Mouse (Mus musculus): Measurements from ENCODE around the gene Ddx51. TPM values are rescaled to one million over a fixed set of nuclear protein-coding genes. Genes with fewer than 3 reads are reported as not detected.

Gene Ddx51
- 32.2 and 33.0 TPM in 2 replicates for polyA plus RNA-seq (2014; fragmentation: Nextera tagmentation; extraction: Ambion mirVana)

- DNase-seq (ENCODE audit: low spot score, missing footprints) (peak; percentile 100), ATAC-seq (ENCODE audit: low FRiP score) (peak; percentile 90)
- H3K4me1 ChIP-seq (ENCODE audit: control insufficient read depth, insufficient read depth, low read length) = peaks cover 6% of the 10 kb centered on the region
- no peaks in the 10 kb centered on the region for H3K9me3 ChIP-seq (ENCODE audit: control insufficient read depth, low read length)
- peaks cover 42% of the 10 kb centered on the region for H3K36me3 ChIP-seq (ENCODE audit: control insufficient read depth, insufficient read depth, low read length)
- peak within 1 kb of the TSS; percentile 95 for H3K4me3 ChIP-seq (ENCODE audit: low read depth, low read length)
- no peaks in the 10 kb centered on the region for H3K27me3 ChIP-seq (ENCODE audit: control insufficient read depth, insufficient read depth, low read length)
- peak within 1 kb of the TSS; percentile 84 for H3K9ac ChIP-seq (ENCODE audit: low read length)
- 1% methylated on average over 87 of the region's 91 CpGs for WGBS
- H3K27ac ChIP-seq (ENCODE audit: low read depth, low read length) = no peak within 1 kb of the TSS
- peak within 1 kb of the TSS; percentile 89 for H3K4me2 ChIP-seq
Observed at GRCm38 (mm10) chr5:110652719-110653648, at the start of gene Ddx51, which contains the start of gene Noc4l. TSS of gene Ddx51 (plus strand) at chr5:110653451. TSS of gene Noc4l (minus strand) at chr5:110653417.

GRCm38 (mm10) chr5:110604311-110604710 is 48.9 kb upstream of the Ddx51 start:
- no peak overlapping the region for H3K4me2 ChIP-seq
- H3K4me1 ChIP-seq (ENCODE audit: control insufficient read depth, insufficient read depth, low read length) = no peaks in the 10 kb centered on the region
- ATAC-seq (ENCODE audit: low FRiP score) (no peak), DNase-seq (ENCODE audit: low spot score, missing footprints) (peak; percentile 17)
- H3K27ac ChIP-seq (ENCODE audit: low read depth, low read length) = no peak overlapping the region
- no peaks in the 10 kb centered on the region for H3K27me3 ChIP-seq (ENCODE audit: control insufficient read depth, insufficient read depth, low read length)
- no peaks in the 10 kb centered on the region for H3K9me3 ChIP-seq (ENCODE audit: control insufficient read depth, low read length)
- WGBS = 89% methylated on average over 2 of the region's 2 CpGs
- H3K4me3 ChIP-seq (ENCODE audit: low read depth, low read length) = no peak overlapping the region
- H3K36me3 ChIP-seq (ENCODE audit: control insufficient read depth, insufficient read depth, low read length) = no peaks in the 10 kb centered on the region
- no peak overlapping the region for H3K9ac ChIP-seq (ENCODE audit: low read length)

GRCm38 (mm10) chr5:110605531-110606221 is 47.6 kb upstream of the Ddx51 start:
- no peaks in the 10 kb centered on the region for H3K9me3 ChIP-seq (ENCODE audit: control insufficient read depth, low read length)
- no peaks in the 10 kb centered on the region for H3K27me3 ChIP-seq (ENCODE audit: control insufficient read depth, insufficient read depth, low read length)
- peak; percentile 44 for DNase-seq (ENCODE audit: low spot score, missing footprints)
- no peak overlapping the region for H3K4me2 ChIP-seq
- H3K4me3 ChIP-seq (ENCODE audit: low read depth, low read length) = no peak overlapping the region
- ATAC-seq (ENCODE audit: low FRiP score) = no peak
- H3K4me1 ChIP-seq (ENCODE audit: control insufficient read depth, insufficient read depth, low read length) = no peaks in the 10 kb centered on the region
- H3K9ac ChIP-seq (ENCODE audit: low read length) = no peak overlapping the region
- no peak overlapping the region for H3K27ac ChIP-seq (ENCODE audit: low read depth, low read length)
- WGBS = 63% methylated on average over 5 of the region's 5 CpGs
- H3K36me3 ChIP-seq (ENCODE audit: control insufficient read depth, insufficient read depth, low read length) = no peaks in the 10 kb centered on the region

GRCm38 (mm10) chr5:110607767-110608166 is 45.5 kb upstream of the Ddx51 start:
- H3K9ac ChIP-seq (ENCODE audit: low read length) = no peak overlapping the region
- H3K27me3 ChIP-seq (ENCODE audit: control insufficient read depth, insufficient read depth, low read length) = no peaks in the 10 kb centered on the region
- ATAC-seq (ENCODE audit: low FRiP score) (no peak), DNase-seq (ENCODE audit: low spot score, missing footprints) (no peak)
- no peaks in the 10 kb centered on the region for H3K36me3 ChIP-seq (ENCODE audit: control insufficient read depth, insufficient read depth, low read length)
- no peaks in the 10 kb centered on the region for H3K4me1 ChIP-seq (ENCODE audit: control insufficient read depth, insufficient read depth, low read length)
- H3K4me3 ChIP-seq (ENCODE audit: low read depth, low read length) = no peak overlapping the region
- no peaks in the 10 kb centered on the region for H3K9me3 ChIP-seq (ENCODE audit: control insufficient read depth, low read length)
- no peak overlapping the region for H3K4me2 ChIP-seq
- WGBS = 66% methylated on average over 3 of the region's 3 CpGs
- no peak overlapping the region for H3K27ac ChIP-seq (ENCODE audit: low read depth, low read length)

- Histone ChIP-seq H3K27ac (ENCODE audit: low read depth, low read length) (no peak overlapping the region), H3K27me3 (ENCODE audit: control insufficient read depth, insufficient read depth, low read length) (no peaks in the 10 kb centered on the region), H3K4me2 (no peak overlapping the region), H3K4me3 (ENCODE audit: low read depth, low read length) (no peak overlapping the region), H3K36me3 (ENCODE audit: control insufficient read depth, insufficient read depth, low read length) (no peaks in the 10 kb centered on the region), H3K9ac (ENCODE audit: low read length) (no peak overlapping the region), H3K4me1 (ENCODE audit: control insufficient read depth, insufficient read depth, low read length) (no peaks in the 10 kb centered on the region), H3K9me3 (ENCODE audit: control insufficient read depth, low read length) (no peaks in the 10 kb centered on the region)
- DNase-seq (ENCODE audit: low spot score, missing footprints) = peak; percentile 23
- WGBS = 83% methylated on average over 6 of the region's 6 CpGs
- ATAC-seq (ENCODE audit: low FRiP score) = no peak
Observed at GRCm38 (mm10) chr5:110608336-110608735, 44.9 kb upstream of the Ddx51 start.

- H3K36me3 ChIP-seq (ENCODE audit: control insufficient read depth, insufficient read depth, low read length) = no peaks in the 10 kb centered on the region
- ATAC-seq (ENCODE audit: low FRiP score) = no peak
- no peak overlapping the region for H3K27ac ChIP-seq (ENCODE audit: low read depth, low read length)
- no peaks in the 10 kb centered on the region for H3K27me3 ChIP-seq (ENCODE audit: control insufficient read depth, insufficient read depth, low read length)
- H3K9ac ChIP-seq (ENCODE audit: low read length) = no peak overlapping the region
- DNase-seq (ENCODE audit: low spot score, missing footprints) = peak; percentile 78
- no peak overlapping the region for H3K4me2 ChIP-seq
- no peak overlapping the region for H3K4me3 ChIP-seq (ENCODE audit: low read depth, low read length)
- WGBS = 62% methylated on average over 8 of the region's 8 CpGs
- no peaks in the 10 kb centered on the region for H3K9me3 ChIP-seq (ENCODE audit: control insufficient read depth, low read length)
- no peaks in the 10 kb centered on the region for H3K4me1 ChIP-seq (ENCODE audit: control insufficient read depth, insufficient read depth, low read length)
Observed at GRCm38 (mm10) chr5:110608941-110609340, 44.3 kb upstream of the Ddx51 start.

GRCm38 (mm10) chr5:110609425-110609824 is 43.8 kb upstream of the Ddx51 start:
- H3K4me1 ChIP-seq (ENCODE audit: control insufficient read depth, insufficient read depth, low read length) = no peaks in the 10 kb centered on the region
- H3K36me3 ChIP-seq (ENCODE audit: control insufficient read depth, insufficient read depth, low read length) = no peaks in the 10 kb centered on the region
- DNase-seq (ENCODE audit: low spot score, missing footprints) (no peak), ATAC-seq (ENCODE audit: low FRiP score) (no peak)
- 96% methylated on average over 3 of the region's 3 CpGs for WGBS
- no peaks in the 10 kb centered on the region for H3K27me3 ChIP-seq (ENCODE audit: control insufficient read depth, insufficient read depth, low read length)
- H3K4me2 ChIP-seq = no peak overlapping the region
- H3K9ac ChIP-seq (ENCODE audit: low read length) = no peak overlapping the region
- H3K9me3 ChIP-seq (ENCODE audit: control insufficient read depth, low read length) = no peaks in the 10 kb centered on the region
- H3K27ac ChIP-seq (ENCODE audit: low read depth, low read length) = no peak overlapping the region
- H3K4me3 ChIP-seq (ENCODE audit: low read depth, low read length) = no peak overlapping the region

GRCm38 (mm10) chr5:110609868-110610267 is 43.4 kb upstream of the Ddx51 start:
- H3K9ac ChIP-seq (ENCODE audit: low read length) = no peak overlapping the region
- H3K27me3 ChIP-seq (ENCODE audit: control insufficient read depth, insufficient read depth, low read length) = no peaks in the 10 kb centered on the region
- WGBS = 84% methylated on average over 5 of the region's 5 CpGs
- H3K4me1 ChIP-seq (ENCODE audit: control insufficient read depth, insufficient read depth, low read length) = no peaks in the 10 kb centered on the region
- H3K9me3 ChIP-seq (ENCODE audit: control insufficient read depth, low read length) = no peaks in the 10 kb centered on the region
- H3K36me3 ChIP-seq (ENCODE audit: control insufficient read depth, insufficient read depth, low read length) = no peaks in the 10 kb centered on the region
- peak; percentile 28 for DNase-seq (ENCODE audit: low spot score, missing footprints)
- H3K4me2 ChIP-seq = no peak overlapping the region
- ATAC-seq (ENCODE audit: low FRiP score) = no peak
- no peak overlapping the region for H3K4me3 ChIP-seq (ENCODE audit: low read depth, low read length)
- no peak overlapping the region for H3K27ac ChIP-seq (ENCODE audit: low read depth, low read length)

- H3K27ac ChIP-seq (ENCODE audit: low read depth, low read length) = no peak overlapping the region
- H3K36me3 ChIP-seq (ENCODE audit: control insufficient read depth, insufficient read depth, low read length) = no peaks in the 10 kb centered on the region
- ATAC-seq (ENCODE audit: low FRiP score) (no peak), DNase-seq (ENCODE audit: low spot score, missing footprints) (peak; percentile 56)
- WGBS = 94% methylated on average over 7 of the region's 7 CpGs
- no peak overlapping the region for H3K9ac ChIP-seq (ENCODE audit: low read length)
- no peaks in the 10 kb centered on the region for H3K9me3 ChIP-seq (ENCODE audit: control insufficient read depth, low read length)
- H3K27me3 ChIP-seq (ENCODE audit: control insufficient read depth, insufficient read depth, low read length) = no peaks in the 10 kb centered on the region
- H3K4me3 ChIP-seq (ENCODE audit: low read depth, low read length) = no peak overlapping the region
- H3K4me1 ChIP-seq (ENCODE audit: control insufficient read depth, insufficient read depth, low read length) = no peaks in the 10 kb centered on the region
- no peak overlapping the region for H3K4me2 ChIP-seq
Observed at GRCm38 (mm10) chr5:110610484-110610883, 42.8 kb upstream of the Ddx51 start.
